Mouse (Mus musculus) leukemia stem cell, adult 10-12 weeks (primary cell): Measurements from ENCODE around the gene Hsbp1. TPM values are rescaled to one million over a fixed set of nuclear protein-coding genes. Genes with fewer than 3 reads are reported as not detected.

Experiments
- polyA plus RNA-seq: library from polyadenylated mRNA; stranded (reverse); fragments of >175 nt; gene quantifications from 2 replicates; pipeline ENCODE4 v1.2.3, GENCODE M21; 2012; ENCODE audit warnings: low replicate concordance

Hsbp1 gene
- 7.0 and 15.5 TPM in 2 replicates for polyA plus RNA-seq

GRCm38 (mm10) chr8:119344190-119344856 is at the start of gene Hsbp1:
Hsbp1 (plus strand) TSS chr8:119344488.

GRCm38 (mm10) chr8:119394524-119395026 is 50.3 kb downstream of the Hsbp1 start, which contains the start of gene Mlycd:
Mlycd (plus strand) TSS chr8:119394878.

Other genes starting within 250 kb of the Hsbp1 start
- gene Mlycd, start 50.4 kb downstream of the Hsbp1 start, polyA plus RNA-seq = 9.2 and 12.1 TPM in 2 replicates
- 4.5 and 6.8 TPM in 2 replicates for gene Osgin1, start 89.6 kb downstream of the Hsbp1 start, polyA plus RNA-seq
- not detected in 2 replicates for gene Necab2, start 102.2 kb downstream of the Hsbp1 start, polyA plus RNA-seq
- not detected in 2 replicates for gene Slc38a8, start 157.2 kb downstream of the Hsbp1 start, polyA plus RNA-seq
- gene Mbtps1, start 214.2 kb downstream of the Hsbp1 start, polyA plus RNA-seq = 99.7 and 122 TPM in 2 replicates
- 10.7 and 23.4 TPM in 2 replicates for gene Hsdl1, start 230.7 kb downstream of the Hsbp1 start, polyA plus RNA-seq
- not detected in 2 replicates for gene Dnaaf1, start 230.7 kb downstream of the Hsbp1 start, polyA plus RNA-seq